Mouse (Mus musculus) forebrain, embryonic 14.5 days (tissue): ENCODE measurements around the gene Pou5f2. TPM values are rescaled to one million over a fixed set of nuclear protein-coding genes. Genes with fewer than 3 reads are reported as not detected.

Source experiments
- ATAC-seq: fragments of 200-750 bp; cut with Nextera tagmentation; 2 replicates; pipeline ENCODE4 v1.8.0; 2017; ENCODE audit warnings: mild to moderate bottlenecking, moderate library complexity
- DNase-seq: peaks from one replicate; pipeline ENCODE4 v3.0.0-alpha.2; 2015; ENCODE audit warnings: low spot score
- H3K27ac ChIP-seq: fragments of 300-500 bp; sonication (generic); 2 replicates; pipeline ENCODE4 v1.5.1; 2014; ENCODE audit warnings: low read depth, mild to moderate bottlenecking, control low read depth, low read length, moderate library complexity
- H3K27me3 ChIP-seq: fragments of 300-500 bp; sonication (generic); replicated peaks from 2 replicates; pipeline ENCODE4 v1.6.1; 2014; ENCODE audit warnings: low read length, control low read depth, mixed read lengths; ENCODE audit not compliant: control insufficient read depth, insufficient read depth
- H3K36me3 ChIP-seq: fragments of 300-500 bp; sonication (generic); 2 replicates; pipeline ENCODE4 v1.6.1; 2014; ENCODE audit warnings: low read length, control low read depth; ENCODE audit not compliant: control insufficient read depth, insufficient read depth
- H3K4me1 ChIP-seq: fragments of 300-500 bp; sonication (generic); 2 replicates; pipeline ENCODE4 v1.6.1; 2014; ENCODE audit warnings: antibody characterized with exemption, low read length, control low read depth; ENCODE audit not compliant: control insufficient read depth, insufficient read depth
- H3K4me2 ChIP-seq: fragments of 300-500 bp; sonication (generic); 2 replicates; pipeline ENCODE4 v1.6.1; 2014; ENCODE audit warnings: mild to moderate bottlenecking, control low read depth, low read length
- H3K4me3 ChIP-seq: fragments of 300-500 bp; sonication (generic); 2 replicates; pipeline ENCODE4 v1.5.1; 2014; ENCODE audit warnings: low read depth, low read length, control low read depth
- H3K9ac ChIP-seq: fragments of 300-500 bp; sonication (generic); 2 replicates; pipeline ENCODE4 v1.6.1; 2014; ENCODE audit warnings: mild to moderate bottlenecking, low read length, control low read depth, moderate library complexity
- H3K9me3 ChIP-seq: fragments of 300-500 bp; sonication (generic); replicated peaks from 2 replicates; pipeline ENCODE4 v1.6.1; 2016; ENCODE audit warnings: low read length, control low read depth, mixed read lengths; ENCODE audit not compliant: control insufficient read depth
- WGBS: fragments of 180-500 bp; shearing (Covaris S2); extraction: QIAGEN DNeasy Blood & Tissue Kit; methylation state at CpG from one replicate; pipeline ENCODE4 v1.1.7; 2014; 5-methylcytosine and 5-hydroxymethylcytosine counted together
- polyA plus RNA-seq: library from polyadenylated mRNA; unstranded; fragments of >200 nt; fragmentation: Nextera tagmentation; extraction: Ambion mirVana; gene quantifications from 2 replicates; pipeline ENCODE4 v1.2.1, GENCODE M21; 2014

Gene Pou5f2
- polyA plus RNA-seq, 1 experiment from 2014 or later = 0.28 TPM

- no peaks in the 10 kb centered on the region for H3K27me3 ChIP-seq
- no peak overlapping the region for H3K4me2 ChIP-seq
- no peak for DNase-seq
- no peak for ATAC-seq
- H3K4me3 ChIP-seq = no peak overlapping the region
- 0 out of 2 replicates have a peak, but pooled peaks cover 3% of the 10 kb centered on the region for H3K4me1 ChIP-seq
- no peaks in the 10 kb centered on the region for H3K9me3 ChIP-seq
- 96% methylated on average over 1 of the region's 1 CpGs for WGBS
- H3K9ac ChIP-seq = no peak overlapping the region
- H3K36me3 ChIP-seq = no peaks in the 10 kb centered on the region
- no peak overlapping the region for H3K27ac ChIP-seq
These were observed 14.5 kb upstream of the Pou5f2 start for GRCm38 (mm10) chr13:78010176-78010575.

GRCm38 (mm10) chr13:78032821-78033220, 8.1 kb downstream of the Pou5f2 start:
- no peak for DNase-seq
- H3K27me3 ChIP-seq = no peaks in the 10 kb centered on the region
- no peaks in the 10 kb centered on the region for H3K9me3 ChIP-seq
- WGBS = 60% methylated on average over 1 of the region's 1 CpGs
- H3K4me3 ChIP-seq = no peak overlapping the region
- H3K36me3 ChIP-seq = no peaks in the 10 kb centered on the region
- H3K27ac ChIP-seq = no peak overlapping the region
- H3K9ac ChIP-seq = no peak overlapping the region
- ATAC-seq = no peak
- H3K4me1 ChIP-seq = no peaks in the 10 kb centered on the region
- no peak overlapping the region for H3K4me2 ChIP-seq

DNA sequence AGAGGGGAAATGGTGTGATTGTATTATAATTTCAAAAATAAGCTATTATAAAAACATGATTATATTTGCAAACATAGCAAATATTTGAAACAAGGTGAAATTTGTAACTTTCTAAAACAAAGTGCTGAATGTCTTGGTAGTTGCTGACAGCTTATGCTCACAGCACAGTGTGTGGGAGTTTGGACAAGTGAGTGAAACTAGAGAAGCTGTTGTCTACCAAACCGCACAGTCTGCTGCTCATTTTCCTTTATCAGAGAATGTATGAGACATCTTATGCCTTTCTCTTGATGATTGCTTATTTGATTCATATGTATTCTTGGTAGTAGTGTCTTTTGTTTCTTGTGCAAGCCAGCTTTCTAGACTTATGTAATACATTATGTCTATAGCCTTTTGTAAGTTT, 12.5 kb downstream of the Pou5f2 start:
- DNase-seq = no peak
- Histone ChIP-seq H3K4me1 (no peaks in the 10 kb centered on the region), H3K4me2 (no peak overlapping the region), H3K4me3 (no peak overlapping the region), H3K9me3 (no peaks in the 10 kb centered on the region), H3K27ac (no peak overlapping the region), H3K9ac (no peak overlapping the region), H3K36me3 (no peaks in the 10 kb centered on the region), H3K27me3 (no peaks in the 10 kb centered on the region)
- ATAC-seq = no peak
- 85% methylated on average over 1 of the region's 1 CpGs for WGBS

- DNase-seq (no peak), ATAC-seq (no peak)
- Histone ChIP-seq H3K9ac (no peak overlapping the region), H3K27ac (no peak overlapping the region), H3K36me3 (no peaks in the 10 kb centered on the region), H3K4me1 (no peaks in the 10 kb centered on the region), H3K4me2 (no peak overlapping the region), H3K4me3 (no peak overlapping the region), H3K9me3 (no peaks in the 10 kb centered on the region), H3K27me3 (no peaks in the 10 kb centered on the region)
- WGBS = 82% methylated on average over 6 of the region's 6 CpGs
These were observed 18.5 kb downstream of the Pou5f2 start for GRCm38 (mm10) chr13:78043203-78043602.

GRCm38 (mm10) chr13:78045116-78045515, 20.4 kb downstream of the Pou5f2 start:
- whole genome bisulfite sequencing = 68% methylated on average over 5 of the region's 5 CpGs
- ATAC-seq (no peak), DNase-seq (no peak)
- no peak overlapping the region for H3K27ac ChIP-seq
- no peak overlapping the region for H3K9ac ChIP-seq
- H3K4me3 ChIP-seq = no peak overlapping the region
- H3K27me3 ChIP-seq = no peaks in the 10 kb centered on the region
- H3K4me2 ChIP-seq = no peak overlapping the region
- no peaks in the 10 kb centered on the region for H3K4me1 ChIP-seq
- no peaks in the 10 kb centered on the region for H3K36me3 ChIP-seq
- no peaks in the 10 kb centered on the region for H3K9me3 ChIP-seq

Other genes starting within 250 kb of the Pou5f2 start
- gene Nr2f1, start 174.9 kb downstream of the Pou5f2 start, polyA plus RNA-seq = 75.7 and 82.0 TPM in 2 replicates